Mouse (Mus musculus) G1E (cell line): ENCODE results near the gene Spaca7. TPM values are rescaled to one million over a fixed set of nuclear protein-coding genes. Genes with fewer than 3 reads are reported as not detected.
"Not testable (repeated sequence)": the region's sequence is repeated elsewhere in the genome, so short reads cannot be mapped to it uniquely, and the experiment has no call there.

ENCODE experiments used
- ATAC-seq: 2 replicates; pipeline ENCODE4 v1.8.0; 2016; ENCODE audit warnings: mild to moderate bottlenecking; ENCODE audit not compliant: insufficient number of reproducible peaks, poor library complexity, low FRiP score, severe bottlenecking; ENCODE audit errors: extremely low read depth
- DNase-seq: peaks from one replicate; pipeline ENCODE4 v3.0.0; 2012; ENCODE audit warnings: low spot score
- H3K27me3 ChIP-seq: 2 replicates; pipeline ENCODE4 v1.6.1; 2012; ENCODE audit warnings: mild to moderate bottlenecking, low read length, inconsistent platforms; ENCODE audit not compliant: insufficient read depth
- H3K36me3 ChIP-seq: replicated peaks from 2 replicates; pipeline ENCODE3; 2012; ENCODE audit warnings: mild to moderate bottlenecking, inconsistent platforms
- H3K4me1 ChIP-seq: 2 replicates; pipeline ENCODE4 v1.6.1; 2012; ENCODE audit warnings: low read depth, low read length, inconsistent platforms, mixed read lengths; ENCODE audit not compliant: insufficient read depth
- H3K4me3 ChIP-seq: 2 replicates; pipeline ENCODE4 v1.5.1; 2012; ENCODE audit warnings: low read depth, mild to moderate bottlenecking, inconsistent platforms, low read length, moderate library complexity, mixed read lengths
- H3K9me3 ChIP-seq: replicated peaks from 2 replicates; pipeline ENCODE4 v1.6.1; 2012; ENCODE audit warnings: inconsistent platforms
- CTCF ChIP-seq: IDR thresholded peaks from 2 replicates; pipeline ENCODE4 v1.5.1; 2012; ENCODE audit warnings: low read depth, low read length, inconsistent platforms, mixed read lengths
- GATA1 ChIP-seq: IDR thresholded peaks from 2 replicates; pipeline ENCODE4 v1.6.1; 2012; ENCODE audit warnings: borderline replicate concordance, low read length, inconsistent platforms, mixed read lengths
- GATA2 ChIP-seq: IDR thresholded peaks from 2 replicates; pipeline ENCODE4 v1.6.1; 2012; ENCODE audit warnings: low read depth, low read length, inconsistent platforms, borderline replicate concordance
- POLR2AphosphoS5 ChIP-seq: IDR thresholded peaks from 2 replicates; pipeline ENCODE4 v1.6.1; 2012; ENCODE audit warnings: low read depth, low read length, inconsistent platforms; ENCODE audit not compliant: insufficient replicate concordance
- TAL1 ChIP-seq: conservative IDR thresholded peaks from 2 replicates; pipeline ENCODE4 v1.6.1; 2012; ENCODE audit warnings: low read depth, low read length, inconsistent platforms, mixed read lengths
- polyA plus RNA-seq: library from polyadenylated mRNA; stranded (reverse); fragments of >175 nt; gene quantifications from 2 replicates; pipeline ENCODE4 v1.2.3, GENCODE M21; 2012
- total RNA-seq, 2 experiments: library from RNA; stranded (forward) in 1 of 2; stranded (reverse) in 1 of 2; fragments of 200-1000 nt in 1 of 2; fragments of >200 nt in 1 of 2; fragmentation: Nextera tagmentation in 1 of 2; gene quantifications; 2 replicates each; pipeline ENCODE4 v1.2.3; 2014 to 2017

The Spaca7 gene
- total and polyA plus RNA-seq, 3 experiments, result not detected

GRCm38 (mm10) chr8:12561403-12561960 is 11.3 kb upstream of the Spaca7 start:
- peaks cover 3% of the 10 kb centered on the region; the same call in 1 of the 2 replicates for H3K27me3 ChIP-seq
- ATAC-seq (no peak), DNase-seq (peak; percentile 24)
- no peaks in the 10 kb centered on the region for H3K9me3 ChIP-seq
- H3K4me1 ChIP-seq, result no peaks in the 10 kb centered on the region
- TF ChIP-seq CTCF (peak; percentile 42; the same call in 1 of the 2 replicates), GATA2 (no peak)
- H3K36me3 ChIP-seq, result no peaks in the 10 kb centered on the region
- no peak overlapping the region for H3K4me3 ChIP-seq

GRCm38 (mm10) chr8:12564307-12564706 is 8.5 kb upstream of the Spaca7 start:
- H3K4me3 ChIP-seq, result no peak overlapping the region
- DNase-seq, result no peak
- TF ChIP-seq GATA2 (no peak), GATA1 (no peak), POLR2AphosphoS5 (no peak), TAL1 (no peak), CTCF (no peak)
- ATAC-seq, result no peak
- H3K27me3 ChIP-seq, result no peaks in the 10 kb centered on the region
- no peaks in the 10 kb centered on the region for H3K4me1 ChIP-seq
- no peaks in the 10 kb centered on the region for H3K36me3 ChIP-seq
- H3K9me3 ChIP-seq, result no peaks in the 10 kb centered on the region

DNA sequence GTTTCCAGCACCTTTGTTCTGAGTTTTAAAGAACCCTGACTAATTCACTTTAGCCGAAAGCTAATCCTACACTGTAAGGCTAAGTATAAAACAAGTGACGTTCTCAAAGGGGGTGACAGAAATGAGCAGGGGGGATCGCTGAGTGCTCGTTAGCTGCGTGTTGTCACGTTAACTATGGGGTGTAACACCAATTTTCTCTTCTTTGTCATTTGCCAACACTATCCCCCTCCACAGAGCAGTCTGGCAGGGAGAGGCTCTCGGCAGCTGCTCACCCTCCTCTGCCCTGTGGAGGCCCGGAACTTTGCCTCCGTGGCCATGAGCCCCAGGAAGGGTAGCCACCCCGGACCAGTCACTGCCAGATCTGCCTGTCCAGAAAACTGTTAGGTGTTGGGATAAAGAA is 7.3 kb upstream of the Spaca7 start:
- ATAC-seq (no peak), DNase-seq (no peak)
- no peak overlapping the region for H3K4me3 ChIP-seq
- no peaks in the 10 kb centered on the region for H3K27me3 ChIP-seq
- H3K4me1 ChIP-seq, result no peaks in the 10 kb centered on the region
- H3K9me3 ChIP-seq, result no peaks in the 10 kb centered on the region
- TF ChIP-seq GATA2, result no peak
- no peak for TF ChIP-seq POLR2AphosphoS5
- TF ChIP-seq CTCF, result no peak
- TF ChIP-seq TAL1, result no peak
- TF ChIP-seq GATA1, result no peak
- H3K36me3 ChIP-seq, result no peaks in the 10 kb centered on the region

GRCm38 (mm10) chr8:12566509-12566908 is 6.3 kb upstream of the Spaca7 start:
- H3K36me3 ChIP-seq, result no peaks in the 10 kb centered on the region
- H3K9me3 ChIP-seq, result no peaks in the 10 kb centered on the region
- no peak overlapping the region for H3K4me3 ChIP-seq
- no peaks in the 10 kb centered on the region for H3K27me3 ChIP-seq
- no peaks in the 10 kb centered on the region for H3K4me1 ChIP-seq
- ATAC-seq (no peak), DNase-seq (no peak)
- TF ChIP-seq TAL1 (no peak), POLR2AphosphoS5 (no peak)

DNA sequence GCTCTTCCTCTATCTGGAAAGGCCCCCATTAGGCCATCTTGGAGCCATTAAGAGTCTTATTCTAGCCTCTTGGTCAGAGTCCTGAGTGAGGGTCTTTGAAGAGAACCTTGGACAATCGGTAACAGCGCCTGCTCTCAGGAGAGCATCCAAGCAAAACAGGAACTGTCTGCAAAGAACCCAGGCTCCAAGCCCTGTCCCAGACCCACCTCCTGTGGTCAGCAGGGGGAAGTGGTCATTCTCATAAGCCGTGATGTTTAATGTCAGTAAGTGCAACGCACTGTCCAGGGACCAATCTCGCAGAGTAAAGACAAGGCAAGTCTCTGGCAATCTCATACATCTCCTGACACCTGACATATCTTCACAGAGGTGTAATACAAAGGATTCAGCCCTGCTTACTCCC is 3.2 kb downstream of the Spaca7 start:
- ATAC-seq, result no peak

GRCm38 (mm10) chr8:12576739-12577138 is 3.9 kb downstream of the Spaca7 start:
- Histone ChIP-seq H3K9me3 (no peaks in the 10 kb centered on the region), H3K4me1 (no peaks in the 10 kb centered on the region), H3K36me3 (no peaks in the 10 kb centered on the region), H3K4me3 (no peak overlapping the region), H3K27me3 (no peaks in the 10 kb centered on the region; the same call in 1 of the 2 replicates)
- no peak for DNase-seq
- no peak for ATAC-seq
- TF ChIP-seq TAL1 (no peak), POLR2AphosphoS5 (no peak), CTCF (no peak), GATA2 (no peak), GATA1 (no peak)

More for the DNA sequence above, 3.2 kb downstream of the Spaca7 start:
- DNase-seq, result no peak
- no peak overlapping the region for H3K4me3 ChIP-seq
- H3K4me1 ChIP-seq, result no peaks in the 10 kb centered on the region
- no peaks in the 10 kb centered on the region for H3K36me3 ChIP-seq
- TF ChIP-seq GATA2, result no peak
- TF ChIP-seq CTCF, result no peak
- no peak for TF ChIP-seq GATA1
- TF ChIP-seq TAL1, result no peak
- TF ChIP-seq POLR2AphosphoS5, result no peak
- H3K9me3 ChIP-seq, result no peaks in the 10 kb centered on the region
- no peaks in the 10 kb centered on the region; the same call in 1 of the 2 replicates for H3K27me3 ChIP-seq

- H3K9me3 ChIP-seq, H3K4me1 ChIP-seq, H3K4me3 ChIP-seq, H3K27me3 ChIP-seq, ATAC-seq, H3K36me3 ChIP-seq, DNase-seq: not testable (repeated sequence)
These were observed 6.6 kb downstream of the Spaca7 start for GRCm38 (mm10) chr8:12579339-12579999.
